Mouse (Mus musculus) megakaryocyte, embryonic 14.5 days (primary cell): ENCODE results near the gene Ppt2.

Experiments used
- FLI1 ChIP-seq: IDR thresholded peaks from 2 replicates; pipeline ENCODE4 v1.6.1; 2012; ENCODE audit warnings: low read length, inconsistent platforms, mixed read lengths
- GATA1 ChIP-seq: IDR thresholded peaks from 3 replicates; pipeline ENCODE4 v1.6.1; 2012; ENCODE audit warnings: mixed read lengths, low read length, inconsistent platforms, borderline replicate concordance

DNA sequence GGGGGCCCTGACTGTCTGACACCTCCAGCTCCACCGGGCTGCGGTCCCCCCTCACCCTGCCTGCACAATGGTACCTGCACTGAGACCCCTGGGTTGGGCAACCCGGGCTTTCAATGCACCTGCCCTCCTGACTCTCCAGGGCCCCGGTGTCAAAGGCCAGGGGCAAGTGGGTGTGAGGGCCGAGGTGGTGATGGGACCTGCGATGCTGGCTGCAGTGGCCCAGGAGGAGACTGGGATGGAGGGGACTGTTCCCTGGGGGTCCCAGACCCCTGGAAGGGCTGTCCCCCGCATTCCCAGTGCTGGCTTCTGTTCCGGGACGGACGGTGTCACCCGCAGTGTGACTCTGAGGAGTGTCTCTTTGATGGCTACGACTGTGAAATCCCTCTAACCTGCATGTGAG is 45.8 kb downstream of the Ppt2 start:
- TF ChIP-seq FLI1 (no peak), GATA1 (no peak)
